Mouse (Mus musculus) neural tube, embryonic 12.5 days (tissue): ENCODE measurements at regions not wholly inside any gene's neighbourhood (a gene's known extent, or its start where the extent isn't known, plus 50 kb on each side); places are given as distances from the start of the nearest gene placed in this dataset.

Experiments used
- ATAC-seq: fragments of 200-750 bp; cut with Nextera tagmentation; 2 replicates; pipeline ENCODE4 v1.8.0; 2017; ENCODE audit warnings: low read depth, mild to moderate bottlenecking, moderate TSS enrichment, moderate library complexity; ENCODE audit not compliant: low FRiP score
- H3K27ac ChIP-seq: fragments of 300-500 bp; sonication (generic); 2 replicates; pipeline ENCODE4 v1.5.1; 2016
- H3K27me3 ChIP-seq: fragments of 300-500 bp; sonication (generic); replicated peaks from 2 replicates; pipeline ENCODE4 v1.6.1; 2016; ENCODE audit warnings: mild to moderate bottlenecking
- H3K36me3 ChIP-seq: fragments of 300-500 bp; sonication (generic); 2 replicates; pipeline ENCODE4 v1.6.1; 2016; ENCODE audit warnings: mild to moderate bottlenecking
- H3K4me1 ChIP-seq: fragments of 300-500 bp; sonication (generic); 2 replicates; pipeline ENCODE4 v1.6.1; 2016
- H3K4me2 ChIP-seq: fragments of 300-500 bp; sonication (generic); replicated peaks from 2 replicates; pipeline ENCODE4 v1.6.1; 2016; ENCODE audit warnings: mild to moderate bottlenecking
- H3K4me3 ChIP-seq: fragments of 300-500 bp; sonication (generic); 2 replicates; pipeline ENCODE4 v1.5.1; 2016
- H3K9ac ChIP-seq: fragments of 300-500 bp; sonication (generic); 2 replicates; pipeline ENCODE4 v1.6.1; 2016; ENCODE audit warnings: mild to moderate bottlenecking
- H3K9me3 ChIP-seq: fragments of 300-500 bp; sonication (generic); 2 replicates; pipeline ENCODE4 v1.6.1; 2016; ENCODE audit warnings: mild to moderate bottlenecking
- WGBS: fragments of 180-500 bp; shearing (Covaris S2); methylation state at CpG from one replicate; pipeline ENCODE4 v1.1.7; 2016; 5-methylcytosine and 5-hydroxymethylcytosine counted together

DNA sequence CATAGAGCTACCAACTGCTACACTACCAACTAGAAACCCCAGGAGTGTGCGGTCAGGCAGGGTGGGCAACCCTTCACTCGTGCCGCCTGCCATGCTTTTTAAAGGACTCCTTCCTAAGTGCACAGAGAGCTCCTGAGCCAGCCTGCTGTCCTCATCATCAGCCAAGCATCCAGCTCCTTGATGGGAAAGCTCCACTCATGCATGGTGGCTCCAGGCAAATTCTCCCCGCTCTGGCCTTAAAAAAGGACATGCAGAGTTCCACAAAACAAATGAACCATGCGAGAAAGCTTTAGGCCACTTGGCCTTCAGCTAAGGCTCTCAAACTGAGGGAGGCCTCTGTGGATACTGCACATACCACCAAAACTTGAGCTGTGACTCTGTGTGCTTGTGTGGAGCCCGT, 74.2 kb upstream of the Noct start:
- no peak overlapping the region for H3K27ac ChIP-seq
- WGBS: 82% methylated on average over 6 of the region's 6 CpGs

DNA sequence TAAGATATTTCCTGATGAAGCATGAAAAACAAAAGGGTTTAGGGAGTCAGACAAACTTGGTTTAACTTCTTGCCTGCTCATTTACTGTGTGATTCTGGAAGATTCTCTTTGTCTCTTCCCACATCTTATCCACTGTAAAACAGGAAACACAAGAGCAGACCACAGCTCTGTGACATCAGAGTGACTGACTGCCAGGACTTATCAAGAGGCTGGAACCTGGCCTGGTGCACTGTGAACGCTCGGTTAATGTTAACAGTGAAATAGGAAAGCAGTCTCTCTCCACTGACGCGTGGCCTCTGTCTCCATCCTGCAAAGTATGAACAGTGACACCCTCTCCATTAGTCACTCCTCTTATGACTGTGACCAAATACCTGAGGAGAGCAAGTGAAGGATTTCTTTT, 73.1 kb upstream of the Noct start:
- H3K4me1 ChIP-seq: no peaks in the 10 kb centered on the region
- ATAC-seq: no peak

More for the DNA sequence above, 74.2 kb upstream of the Noct start:
- no peaks in the 10 kb centered on the region for H3K27me3 ChIP-seq
- no peak overlapping the region for H3K4me3 ChIP-seq
- no peaks in the 10 kb centered on the region for H3K9me3 ChIP-seq
- H3K4me2 ChIP-seq: no peak overlapping the region
- no peak overlapping the region for H3K9ac ChIP-seq
- H3K4me1 ChIP-seq: no peaks in the 10 kb centered on the region
- H3K36me3 ChIP-seq: no peaks in the 10 kb centered on the region
- no peak for ATAC-seq

DNA sequence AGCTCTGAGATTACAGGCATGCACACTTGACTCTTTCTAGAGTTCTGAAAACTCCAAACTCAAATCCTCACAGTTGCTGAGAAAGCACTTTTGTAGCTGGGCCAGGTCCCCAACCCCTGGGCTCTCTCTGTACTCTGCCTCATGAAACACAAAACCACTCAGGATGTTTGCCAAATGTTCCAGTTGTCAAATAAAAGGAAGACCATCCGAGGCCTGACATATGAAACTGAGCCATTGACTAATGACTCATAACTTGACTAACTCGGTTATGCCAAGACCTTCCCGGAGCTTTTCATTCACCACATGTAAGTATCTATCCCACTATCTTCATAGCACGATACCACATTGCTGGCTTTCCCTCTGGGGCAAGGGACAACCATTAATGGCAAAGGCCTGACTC, 68.6 kb upstream of the Noct start:
- 68% methylated on average over 4 of the region's 4 CpGs for WGBS
- no peak overlapping the region for H3K27ac ChIP-seq

More for the DNA sequence above, 73.1 kb upstream of the Noct start:
- Histone ChIP-seq H3K27me3 (no peaks in the 10 kb centered on the region), H3K9ac (no peak overlapping the region), H3K27ac (no peak overlapping the region), H3K36me3 (no peaks in the 10 kb centered on the region), H3K9me3 (no peaks in the 10 kb centered on the region), H3K4me3 (no peak overlapping the region), H3K4me2 (no peak overlapping the region)
- 87% methylated on average over 4 of the region's 4 CpGs for whole genome bisulfite sequencing

DNA sequence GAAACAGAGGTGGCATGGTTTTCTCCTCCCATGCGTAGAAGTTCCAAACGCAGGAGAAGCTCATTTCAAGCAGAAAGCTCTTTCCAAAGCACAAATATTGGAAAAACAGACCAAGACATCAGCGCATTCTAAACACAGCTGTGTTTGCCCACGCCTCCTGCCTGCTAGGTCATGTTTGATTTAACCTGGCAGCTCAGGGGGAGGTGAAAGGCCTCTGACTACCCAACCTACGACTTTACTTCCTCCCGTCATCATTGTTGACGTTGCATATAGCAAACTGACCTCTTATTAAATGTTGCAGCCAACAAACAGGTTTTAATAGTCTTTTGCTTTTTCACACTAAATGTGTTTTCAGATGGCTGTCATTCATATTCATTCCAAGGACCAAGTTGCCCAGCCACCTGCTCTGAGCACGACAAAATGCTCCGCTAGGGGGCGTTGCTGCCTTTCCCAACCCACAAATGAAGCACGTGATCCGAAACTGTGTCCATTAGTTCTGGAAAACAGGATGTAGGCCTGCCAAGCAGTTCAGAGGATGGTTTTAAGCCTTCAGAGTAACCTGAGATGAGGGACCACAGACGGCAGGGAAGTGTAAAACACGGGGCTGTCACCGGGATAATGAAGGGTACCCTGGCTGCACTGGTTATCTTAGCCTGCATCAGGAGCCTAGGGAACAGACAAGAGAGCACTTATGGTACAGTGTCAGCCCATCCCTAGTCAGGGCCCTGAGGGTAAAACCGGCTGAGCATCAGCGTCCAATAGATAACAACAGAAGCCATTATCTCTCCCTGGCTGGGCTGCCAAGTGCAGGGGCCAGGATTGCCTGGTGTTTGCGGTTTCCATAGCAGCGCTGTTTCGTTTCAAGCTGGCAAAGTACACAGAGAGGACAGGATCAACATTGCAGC, 67.6 kb upstream of the Noct start:
- peaks cover 14% of the 10 kb centered on the region for H3K4me1 ChIP-seq
- no peak overlapping the region for H3K9ac ChIP-seq
- H3K36me3 ChIP-seq: no peaks in the 10 kb centered on the region
- no peaks in the 10 kb centered on the region for H3K27me3 ChIP-seq
- H3K4me3 ChIP-seq: no peak overlapping the region
- H3K9me3 ChIP-seq: no peaks in the 10 kb centered on the region
- H3K27ac ChIP-seq: no peak overlapping the region
- peak; percentile 85 for ATAC-seq
- 47% methylated on average over 20 of the region's 20 CpGs for WGBS
- peak overlapping the region; percentile 9; the same call in 1 of the 2 replicates for H3K4me2 ChIP-seq

More for the DNA sequence above, 68.6 kb upstream of the Noct start:
- no peaks in the 10 kb centered on the region for H3K9me3 ChIP-seq
- ATAC-seq: no peak
- no peak overlapping the region for H3K4me2 ChIP-seq
- no peak overlapping the region for H3K9ac ChIP-seq
- H3K4me1 ChIP-seq: peaks cover 14% of the 10 kb centered on the region
- no peak overlapping the region for H3K4me3 ChIP-seq
- H3K27me3 ChIP-seq: no peaks in the 10 kb centered on the region
- no peaks in the 10 kb centered on the region for H3K36me3 ChIP-seq

DNA sequence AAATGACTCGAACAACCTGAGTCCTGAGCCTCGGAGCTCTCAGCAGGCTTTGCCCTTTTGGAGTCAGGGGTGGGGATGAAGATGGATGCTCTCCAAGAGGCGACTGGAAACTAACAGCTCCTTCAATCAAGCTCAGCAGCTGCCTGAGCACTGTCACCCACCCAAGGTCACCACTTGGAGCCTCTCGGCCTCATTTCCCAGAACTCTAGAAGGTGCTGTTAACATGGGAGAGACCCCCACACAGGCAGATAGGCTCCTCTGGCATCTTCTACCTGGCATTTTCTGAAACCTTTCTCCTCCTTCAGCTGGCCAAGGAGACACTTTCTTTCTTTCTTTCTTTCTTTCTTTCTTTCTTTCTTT, 67.0 kb upstream of the Noct start:
- ATAC-seq: peak; percentile 58; the same call in 1 of the 2 replicates
- Histone ChIP-seq H3K27me3 (no peaks in the 10 kb centered on the region), H3K4me2 (0 out of 2 replicates have a peak overlapping the region, but pooled peaks have one; percentile 9)

DNA sequence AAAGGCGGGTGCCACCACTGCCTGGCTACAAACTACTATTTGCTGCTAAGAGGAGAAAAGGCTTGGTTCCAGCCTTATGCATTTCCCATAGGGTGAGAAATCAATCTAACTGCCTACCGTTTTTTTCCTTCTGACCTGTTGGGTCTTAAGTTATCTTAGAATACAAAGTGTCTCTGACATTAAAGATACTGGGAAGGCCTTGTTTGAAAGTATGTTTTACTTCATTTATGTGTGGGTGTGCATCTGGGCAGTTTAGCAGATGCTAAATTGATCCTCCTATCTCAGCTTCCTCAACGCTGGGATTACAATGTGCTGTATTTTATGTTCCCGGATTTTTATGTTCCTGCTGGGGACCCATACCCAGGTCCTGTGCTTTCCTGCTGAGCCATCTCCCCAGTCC, 65.8 kb upstream of the Noct start:
- H3K9me3 ChIP-seq: no peaks in the 10 kb centered on the region
- peaks cover 14% of the 10 kb centered on the region for H3K4me1 ChIP-seq
- H3K4me3 ChIP-seq: no peak overlapping the region
- 67% methylated on average over 4 of the region's 4 CpGs for WGBS
- no peak for ATAC-seq
- H3K27ac ChIP-seq: no peak overlapping the region
- no peak overlapping the region for H3K4me2 ChIP-seq
- H3K36me3 ChIP-seq: no peaks in the 10 kb centered on the region
- no peaks in the 10 kb centered on the region for H3K27me3 ChIP-seq
- no peak overlapping the region for H3K9ac ChIP-seq

More for the DNA sequence above, 67.0 kb upstream of the Noct start:
- H3K9me3 ChIP-seq: no peaks in the 10 kb centered on the region
- no peak overlapping the region for H3K27ac ChIP-seq
- H3K4me3 ChIP-seq: no peak overlapping the region
- WGBS: 18% methylated on average over 4 of the region's 4 CpGs
- H3K4me1 ChIP-seq: peaks cover 14% of the 10 kb centered on the region
- no peak overlapping the region for H3K9ac ChIP-seq
- no peaks in the 10 kb centered on the region for H3K36me3 ChIP-seq

DNA sequence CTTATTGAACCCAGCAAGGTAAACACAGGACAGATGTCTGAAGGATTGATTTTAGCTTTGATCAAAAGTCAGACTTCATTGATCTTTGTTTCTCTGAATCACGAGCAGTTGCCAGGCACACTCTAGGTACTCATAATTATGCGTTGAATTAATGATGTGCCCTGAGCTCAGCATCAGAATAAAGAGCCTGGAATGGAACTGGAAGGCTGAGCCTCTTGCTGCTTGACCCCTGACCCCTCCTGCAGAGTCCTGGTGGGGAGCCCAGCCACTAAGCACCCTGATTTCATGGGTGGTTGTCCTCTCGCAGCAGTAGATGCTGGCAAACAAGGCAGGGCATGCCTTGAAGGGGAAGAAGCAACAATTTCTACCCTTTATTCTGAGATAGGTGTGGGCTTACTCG, 64.9 kb upstream of the Noct start:
- no peak for ATAC-seq
- Histone ChIP-seq H3K9ac (no peak overlapping the region), H3K4me1 (peaks cover 14% of the 10 kb centered on the region), H3K4me2 (no peak overlapping the region), H3K27ac (no peak overlapping the region), H3K36me3 (no peaks in the 10 kb centered on the region), H3K27me3 (no peaks in the 10 kb centered on the region), H3K9me3 (no peaks in the 10 kb centered on the region), H3K4me3 (no peak overlapping the region)
- WGBS: 29% methylated on average over 4 of the region's 4 CpGs

DNA sequence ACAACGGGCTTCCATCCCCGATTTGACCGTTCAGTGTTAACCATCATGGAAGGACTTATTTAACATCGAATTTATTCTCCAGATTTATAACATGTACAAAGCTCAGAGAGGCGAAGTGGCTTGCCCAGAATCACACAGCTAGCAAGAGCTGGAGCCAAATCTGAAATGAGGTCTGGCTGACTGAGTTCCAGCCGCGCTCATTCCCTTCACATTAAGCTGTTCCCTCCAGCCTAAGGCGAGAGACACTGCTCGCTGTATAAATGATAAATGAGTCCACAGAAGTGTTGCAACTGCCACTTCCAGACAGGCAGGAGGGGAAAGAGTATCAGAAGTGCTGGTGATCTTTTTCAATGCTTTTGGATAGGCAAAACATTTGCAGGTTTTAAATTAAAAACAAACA, 64.4 kb upstream of the Noct start:
- Histone ChIP-seq H3K27me3 (no peaks in the 10 kb centered on the region), H3K4me3 (no peak overlapping the region), H3K9me3 (no peaks in the 10 kb centered on the region), H3K27ac (no peak overlapping the region), H3K4me1 (peaks cover 14% of the 10 kb centered on the region), H3K9ac (no peak overlapping the region), H3K36me3 (no peaks in the 10 kb centered on the region), H3K4me2 (no peak overlapping the region)
- 53% methylated on average over 9 of the region's 9 CpGs for WGBS
- ATAC-seq: no peak

DNA sequence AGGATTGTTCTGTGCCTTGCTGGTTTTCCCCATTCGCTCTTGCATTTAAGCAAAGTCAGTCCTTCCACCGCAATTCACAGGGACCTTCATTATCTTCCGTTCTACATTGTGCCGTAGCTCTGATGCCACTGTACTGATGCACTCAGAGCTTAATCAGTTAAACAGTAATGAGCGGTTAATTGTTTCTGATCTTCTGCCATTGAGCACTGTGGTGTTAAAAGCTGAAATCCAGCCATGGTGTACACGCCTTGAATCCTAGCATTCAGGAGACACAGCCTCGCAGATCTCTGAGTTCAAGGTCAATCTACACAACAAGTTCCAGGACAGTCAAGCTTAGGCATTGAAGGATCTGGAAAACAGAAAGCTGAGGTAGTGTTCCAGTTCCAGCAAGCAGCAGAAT, 63.6 kb upstream of the Noct start:
- Histone ChIP-seq H3K36me3 (no peaks in the 10 kb centered on the region), H3K4me3 (no peak overlapping the region), H3K9ac (no peak overlapping the region), H3K4me2 (no peak overlapping the region), H3K9me3 (no peaks in the 10 kb centered on the region), H3K4me1 (peaks cover 14% of the 10 kb centered on the region), H3K27ac (no peak overlapping the region), H3K27me3 (no peaks in the 10 kb centered on the region)
- ATAC-seq: no peak
- WGBS: 85% methylated on average over 7 of the region's 7 CpGs

DNA sequence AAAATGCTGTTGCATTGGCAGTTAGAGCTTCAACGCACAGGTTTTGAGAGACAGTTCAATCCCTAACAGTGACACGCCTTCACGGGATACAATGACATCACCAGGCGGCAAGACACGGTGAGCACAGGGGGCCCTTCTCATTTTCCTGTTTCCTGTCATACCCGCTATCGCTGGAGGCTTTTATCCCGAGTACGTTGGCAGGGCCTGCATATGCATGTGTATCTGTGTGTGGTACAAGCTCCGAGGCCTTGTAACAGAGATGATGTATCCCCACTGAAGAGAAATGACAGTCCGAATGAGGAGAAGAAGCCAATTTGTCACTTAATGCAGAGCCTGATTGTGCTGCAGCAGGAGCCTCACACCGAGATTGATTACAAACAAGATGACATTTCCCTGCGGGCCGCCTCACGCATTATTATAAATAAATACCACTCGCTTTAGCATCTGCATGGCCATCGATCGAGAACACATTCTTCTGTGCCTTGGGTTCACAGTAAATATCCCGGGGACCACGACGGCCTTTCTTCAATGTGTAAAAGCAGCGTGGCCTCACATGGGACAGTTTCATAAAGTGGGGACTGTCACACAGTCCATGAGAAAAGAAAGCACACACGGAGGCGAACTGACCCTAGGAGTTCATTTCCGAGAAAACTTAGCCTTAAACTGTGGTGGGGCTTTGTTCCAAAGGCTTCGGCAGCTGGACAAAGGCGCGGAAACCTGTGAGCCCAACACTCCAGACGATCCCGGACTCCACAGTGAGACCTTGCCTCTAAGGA, 54.9 kb upstream of the Noct start:
- no peak overlapping the region for H3K9ac ChIP-seq
- peak; percentile 41; the same call in 1 of the 2 replicates for ATAC-seq
- H3K9me3 ChIP-seq: no peaks in the 10 kb centered on the region
- no peaks in the 10 kb centered on the region for H3K36me3 ChIP-seq
- 0 out of 2 replicates have a peak, but pooled peaks cover 7% of the 10 kb centered on the region for H3K4me1 ChIP-seq
- H3K27ac ChIP-seq: no peak overlapping the region
- 68% methylated on average over 30 of the region's 30 CpGs for WGBS
- no peaks in the 10 kb centered on the region for H3K27me3 ChIP-seq
- no peak overlapping the region for H3K4me2 ChIP-seq
- H3K4me3 ChIP-seq: no peak overlapping the region

DNA sequence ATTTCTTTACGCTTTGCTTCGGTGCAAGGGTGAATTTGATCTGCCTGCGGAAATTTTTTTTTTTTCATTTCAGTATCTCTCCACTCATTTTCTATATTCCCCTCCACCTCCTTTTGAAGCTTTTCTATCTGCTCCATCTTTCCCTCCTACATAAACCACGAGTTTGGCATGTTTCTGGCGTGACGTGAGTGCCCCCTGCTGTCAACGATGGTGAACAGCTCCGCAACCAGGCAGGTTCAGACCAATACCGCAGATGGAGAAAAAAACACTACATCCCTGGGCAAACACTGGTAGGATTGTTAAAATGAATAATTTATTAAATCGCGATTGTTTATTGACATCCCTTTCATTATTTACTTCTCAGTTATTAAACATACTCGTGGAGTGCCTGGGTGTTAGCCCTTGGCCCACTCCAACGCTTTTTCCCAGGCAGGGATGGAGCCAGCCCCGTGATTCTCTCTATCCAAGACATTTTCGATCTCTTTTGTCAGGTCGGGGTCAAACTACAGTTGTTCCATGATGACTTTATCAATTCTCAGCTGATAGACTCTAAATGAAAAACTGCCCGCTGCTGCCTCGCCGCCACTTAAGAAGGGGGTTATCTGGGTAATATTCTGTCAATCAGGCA, 53.9 kb upstream of the Noct start:
- H3K9me3 ChIP-seq: no peaks in the 10 kb centered on the region
- H3K9ac ChIP-seq: no peak overlapping the region
- no peaks in the 10 kb centered on the region for H3K27me3 ChIP-seq
- peak; percentile 77 for ATAC-seq
- H3K4me2 ChIP-seq: no peak overlapping the region
- H3K4me3 ChIP-seq: no peak overlapping the region
- 33% methylated on average over 19 of the region's 19 CpGs for WGBS
- 0 out of 2 replicates have a peak, but pooled peaks cover 13% of the 10 kb centered on the region for H3K4me1 ChIP-seq
- H3K36me3 ChIP-seq: no peaks in the 10 kb centered on the region
- H3K27ac ChIP-seq: no peak overlapping the region
